ENCODE assay signal across 8 mouse cellular contexts in the genomic region with DNA sequence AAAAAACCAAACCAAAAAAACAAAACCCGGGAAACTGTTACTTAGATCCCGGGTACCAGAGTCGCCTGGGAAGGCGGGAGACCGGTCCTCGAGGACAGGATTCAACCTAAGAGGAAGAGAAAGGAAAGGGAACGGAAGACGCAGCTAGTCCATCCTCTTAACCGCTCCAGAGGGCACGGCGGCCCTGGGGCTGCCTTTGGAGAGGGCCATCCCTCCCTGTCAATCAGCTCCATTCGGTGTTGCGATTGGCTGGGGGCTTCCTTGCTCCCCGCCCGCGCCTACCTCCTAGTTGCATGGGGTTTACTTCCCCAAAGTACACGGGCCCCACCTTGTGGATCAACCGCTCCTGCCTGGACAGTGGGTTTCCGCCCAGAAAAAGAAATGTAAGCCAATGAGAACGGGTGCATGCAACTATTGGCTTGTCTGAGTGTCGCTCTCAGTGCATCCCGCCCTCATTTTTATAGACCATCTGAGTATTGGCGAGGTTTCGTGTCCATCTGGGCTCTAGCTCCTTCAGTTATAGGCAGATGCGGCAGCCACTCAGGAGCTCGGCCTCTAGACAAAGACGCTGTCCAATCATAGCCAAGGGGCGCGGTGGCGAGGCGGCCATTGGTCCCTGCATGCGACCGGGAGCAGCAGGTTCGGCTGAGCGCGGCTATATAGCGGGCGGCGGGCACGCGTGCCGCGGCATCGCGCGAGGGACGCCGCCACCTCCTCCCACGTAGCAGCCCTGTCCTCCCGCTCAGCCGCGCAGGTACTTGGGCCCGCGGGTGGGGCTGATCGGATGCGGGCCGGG. TPM values are rescaled to one million over a fixed set of nuclear protein-coding genes. Genes with fewer than 3 reads are reported as not detected.
DNase-seq lines count a peak whose midpoint lies in the region; ATAC-seq and TF ChIP-seq lines count a peak whose summit lies in the region.

A gene (plus strand): TSS at position 638 of the 796 bp plus-strand sequence.

- peaks cover 46% of the 10 kb centered on the region for H3K79me2 ChIP-seq in CH12.LX (replicated peaks; ENCODE audit: control insufficient read depth, extremely low read depth, insufficient read depth, poor library complexity, severe bottlenecking)

- TF ChIP-seq CTCF in CH12.LX (conservative IDR thresholded peaks at IDR 0.05 in 1 of 2, IDR thresholded peaks at IDR 0.05 in 1 of 2; ENCODE audit: low read depth in 2 of 2, low read length in 2 of 2): peak in 1 of 2 experiments; percentile 27; a peak in 2 of 4 replicates

- H3K27ac ChIP-seq in CH12.LX (ENCODE audit: insufficient read depth, low read depth): peak within 1 kb of the TSS; percentile 80
- H3K27ac ChIP-seq in forebrain, embryonic 11.5 days (ENCODE audit: low read depth, low read length): peak within 1 kb of the TSS; percentile 82
- H3K27ac ChIP-seq in heart, embryonic 16.5 days (ENCODE audit: low read length): peak within 1 kb of the TSS; percentile 94
- H3K27ac ChIP-seq in liver, embryonic 15.5 days (replicated peaks): peak within 1 kb of the TSS; percentile 94
- peak within 1 kb of the TSS; percentile 39 for H3K27ac ChIP-seq in neural tube, embryonic 12.5 days

- in situ Hi-C loops in CH12.LX (cut with MboI; ENCODE audit: low pct_ligation_motif_present, low pct_unique_long_range_greater_than_20kb, low sequenced_read_pairs): no loop called here

- H3K9me3 ChIP-seq in CH12.LX (replicated peaks; ENCODE audit: low read length): no peaks in the 10 kb centered on the region
- H3K9me3 ChIP-seq in forebrain, embryonic 11.5 days (ENCODE audit: control insufficient read depth, low read length): no peaks in the 10 kb centered on the region
- no peaks in the 10 kb centered on the region for H3K9me3 ChIP-seq in heart, embryonic 16.5 days (replicated peaks; ENCODE audit: control insufficient read depth, low read length)
- H3K9me3 ChIP-seq in liver, embryonic 15.5 days (replicated peaks): no peaks in the 10 kb centered on the region
- no peaks in the 10 kb centered on the region for H3K9me3 ChIP-seq in neural tube, embryonic 12.5 days

- TF ChIP-seq RAD21 in CH12.LX (IDR thresholded peaks at IDR 0.05; ENCODE audit: low read depth, low read length): peak; percentile 14

- dilution Hi-C loops in CH12.LX (cut with MboI; ENCODE audit: extremely low pct_ligation_motif_present, extremely low pct_unique_long_range_greater_than_20kb, low sequenced_read_pairs): no loop called here

- H3K27me3 ChIP-seq in CH12.LX (replicated peaks): no peaks in the 10 kb centered on the region
- no peaks in the 10 kb centered on the region for H3K27me3 ChIP-seq in forebrain, embryonic 11.5 days (ENCODE audit: control insufficient read depth, insufficient read depth, low read length)
- H3K27me3 ChIP-seq in heart, embryonic 16.5 days (ENCODE audit: control insufficient read depth, insufficient read depth, low read length): no peaks in the 10 kb centered on the region
- no peaks in the 10 kb centered on the region for H3K27me3 ChIP-seq in liver, embryonic 15.5 days
- no peaks in the 10 kb centered on the region for H3K27me3 ChIP-seq in neural tube, embryonic 12.5 days (replicated peaks)

- peak; percentile 98 for ATAC-seq in forebrain, embryonic 11.5 days (replicated peaks; ENCODE audit: low FRiP score)
- peak; percentile 95 for ATAC-seq in heart, embryonic 16.5 days (replicated peaks; ENCODE audit: extremely low read depth, insufficient read depth, low FRiP score)
- ATAC-seq in liver, embryonic 15.5 days (ENCODE audit: insufficient read depth): peak; percentile 94
- ATAC-seq in neural tube, embryonic 12.5 days (ENCODE audit: low FRiP score, low read depth): peak; percentile 98

- peak within 1 kb of the TSS; percentile 73 for H3K4me2 ChIP-seq in CH12.LX (ENCODE audit: insufficient read depth, low read depth, poor library complexity, severe bottlenecking)
- peak within 1 kb of the TSS; percentile 74 for H3K4me2 ChIP-seq in forebrain, embryonic 11.5 days (ENCODE audit: low read depth, low read length, severe bottlenecking)
- H3K4me2 ChIP-seq in heart, embryonic 16.5 days (ENCODE audit: low read depth, low read length): peak within 1 kb of the TSS; percentile 92
- peak within 1 kb of the TSS; percentile 94 for H3K4me2 ChIP-seq in liver, embryonic 15.5 days
- H3K4me2 ChIP-seq in neural tube, embryonic 12.5 days (replicated peaks): peak within 1 kb of the TSS; percentile 90

- peaks cover 4 to 25% of the 10 kb centered on the region in 2 experiments for H3K36me3 ChIP-seq in CH12.LX (replicated peaks in 1 of 2; ENCODE audit: control insufficient read depth in 1 of 2, insufficient read depth in 1 of 2, low read length in 1 of 2)
- peaks cover 2% of the 10 kb centered on the region; the same call in 1 of the 2 replicates for H3K36me3 ChIP-seq in forebrain, embryonic 11.5 days (ENCODE audit: control insufficient read depth, insufficient read depth, low read length)
- no peaks in the 10 kb centered on the region; the same call in 1 of the 2 replicates for H3K36me3 ChIP-seq in heart, embryonic 16.5 days (ENCODE audit: control insufficient read depth, insufficient read depth)
- 0 out of 2 replicates have a peak, but pooled peaks cover 16% of the 10 kb centered on the region for H3K36me3 ChIP-seq in liver, embryonic 15.5 days (replicated peaks)
- H3K36me3 ChIP-seq in neural tube, embryonic 12.5 days: peaks cover 14% of the 10 kb centered on the region; the same call in 1 of the 2 replicates

- peak within 1 kb of the TSS; percentile 89 for H3K9ac ChIP-seq in CH12.LX (ENCODE audit: insufficient read depth, low read depth)
- H3K9ac ChIP-seq in forebrain, embryonic 11.5 days (ENCODE audit: low read length): peak within 1 kb of the TSS; percentile 98
- peak within 1 kb of the TSS; percentile 97 for H3K9ac ChIP-seq in heart, embryonic 16.5 days (ENCODE audit: low read length)
- peak within 1 kb of the TSS; percentile 84 for H3K9ac ChIP-seq in liver, embryonic 15.5 days
- peak within 1 kb of the TSS; percentile 94 for H3K9ac ChIP-seq in neural tube, embryonic 12.5 days

- H3K4me3 ChIP-seq in CH12.LX (replicated peaks in 1 of 3; ENCODE audit: low read depth in 2 of 3, low read length in 2 of 3, poor library complexity in 1 of 3): peak within 1 kb of the TSS; percentile 91 to 100 (median 93)
- peak within 1 kb of the TSS; percentile 97 for H3K4me3 ChIP-seq in forebrain, embryonic 11.5 days (ENCODE audit: low read depth, low read length)
- H3K4me3 ChIP-seq in heart, embryonic 16.5 days (ENCODE audit: low read length): peak within 1 kb of the TSS; percentile 96
- H3K4me3 ChIP-seq in liver, embryonic 15.5 days (replicated peaks): peak within 1 kb of the TSS; percentile 88
- H3K4me3 ChIP-seq in neural tube, embryonic 12.5 days: peak within 1 kb of the TSS; percentile 83

- peaks cover 7 to 27% of the 10 kb centered on the region in 2 experiments for H3K4me1 ChIP-seq in CH12.LX (ENCODE audit: control insufficient read depth in 1 of 2, insufficient read depth in 2 of 2)
- peaks cover 13% of the 10 kb centered on the region; the same call in 1 of the 2 replicates for H3K4me1 ChIP-seq in forebrain, embryonic 11.5 days (replicated peaks; ENCODE audit: control insufficient read depth, insufficient read depth, low read length)
- H3K4me1 ChIP-seq in heart, embryonic 16.5 days (ENCODE audit: control insufficient read depth, insufficient read depth, low read length): peaks cover 26% of the 10 kb centered on the region
- peaks cover 48% of the 10 kb centered on the region for H3K4me1 ChIP-seq in liver, embryonic 15.5 days (replicated peaks)
- H3K4me1 ChIP-seq in neural tube, embryonic 12.5 days: peaks cover 21% of the 10 kb centered on the region

- under 1% methylated on average over 57 of the region's 57 CpGs for WGBS in forebrain, embryonic 11.5 days
- WGBS in heart, embryonic 16.5 days: under 1% methylated on average over 43 of the region's 57 CpGs
- WGBS in liver, embryonic 15.5 days (ENCODE audit: insufficient replicate concordance): under 1% methylated on average over 57 of the region's 57 CpGs
- under 1% methylated on average over 57 of the region's 57 CpGs for WGBS in neural tube, embryonic 12.5 days

- TF ChIP-seq EP300 in CH12.LX (IDR thresholded peaks at IDR 0.05; ENCODE audit: low read length): no peak; the same call in 1 of the 2 replicates

- peak; percentile 100 for DNase-seq in CH12.LX (ENCODE audit: extremely low read depth)
- peak; percentile 99 for DNase-seq in c-Kit-positive CD71-positive TER-119-negative erythroid progenitor cells, embryonic 14.5 days (ENCODE audit: low read depth)
- peak; percentile 99 for DNase-seq in forebrain, embryonic 11.5 days (ENCODE audit: low spot score)
- peak; percentile 99 to 100 for DNase-seq in kidney, postnatal 36 days
- peak; percentile 100 for DNase-seq in telencephalon, adult 2 months (ENCODE audit: low read depth, low spot score)

- peak; percentile 94 for TF ChIP-seq POLR2A in CH12.LX (IDR thresholded peaks at IDR 0.05; ENCODE audit: low read depth, low read length)

TF ChIP-seq in CH12.LX, 34 proteins besides CTCF, POLR2A, EP300 and RAD21 (continues in another document):
- TF ChIP-seq CHD2 (IDR thresholded peaks at IDR 0.05; ENCODE audit: low read length) (peak; percentile 99), ZNF384 (IDR thresholded peaks at IDR 0.05; ENCODE audit: low read depth, low read length) (no peak; the same call in none of the 2 replicates), TCF12 (IDR thresholded peaks at IDR 0.05; ENCODE audit: low read depth, low read length) (peak; percentile 84), PAX5 (IDR thresholded peaks at IDR 0.05; ENCODE audit: low read length) (no peak), BHLHE40 (IDR thresholded peaks at IDR 0.05; ENCODE audit: low read depth, low read length) (peak; percentile 88), GABPA (IDR thresholded peaks at IDR 0.05; ENCODE audit: insufficient replicate concordance, low read depth, low read length) (no peak), JUN (IDR thresholded peaks at IDR 0.05; ENCODE audit: insufficient read depth, low read depth, low read length) (peak; percentile 4; the same call in 1 of the 2 replicates), ETS1 (conservative IDR thresholded peaks at IDR 0.05; ENCODE audit: low read depth, low read length) (no peak; the same call in 1 of the 2 replicates), SIN3A (IDR thresholded peaks at IDR 0.05; ENCODE audit: low read length) (peak; percentile 90), MAFK (IDR thresholded peaks at IDR 0.05; ENCODE audit: insufficient replicate concordance, low read length) (peak; percentile 89), MAZ (IDR thresholded peaks at IDR 0.05; ENCODE audit: low read depth, low read length) (peak; percentile 79; the same call in 1 of the 2 replicates), MYC (IDR thresholded peaks at IDR 0.05; ENCODE audit: low read depth, low read length) (peak; percentile 88)

RNA-seq across cellular contexts. Expression of the gene that starts here (rescaled TPM):
- total RNA-seq in CH12.LX (2012; rRNA removed): 145 and 182 TPM in 2 replicates
- total RNA-seq in CH12.LX (2014; rRNA removed): 183 and 188 TPM in 2 replicates
- 202 and 233 TPM in 2 replicates for polyA plus RNA-seq in CH12.LX (2012; ENCODE audit: insufficient read length, low read depth)
- polyA plus RNA-seq in forebrain, embryonic 11.5 days (2014; fragmentation: Nextera tagmentation; extraction: Ambion mirVana): 267 and 273 TPM in 2 replicates
- 104 and 106 TPM in 2 replicates for polyA plus RNA-seq in heart, embryonic 16.5 days (2015; fragmentation: Nextera tagmentation; extraction: Ambion mirVana)
- 61.5 and 61.7 TPM in 2 replicates for polyA plus RNA-seq in liver, embryonic 15.5 days (2015; fragmentation: Nextera tagmentation; extraction: Ambion mirVana)
- 178 and 185 TPM in 2 replicates for polyA plus RNA-seq in neural tube, embryonic 12.5 days (2016; fragmentation: Nextera tagmentation; extraction: Ambion mirVana)

Comparison
In these comparisons a context has a peak if more than half of its experiments do, and no peak if none do; other contexts are left out.
1. Peak in every context shown above with its lines: DNase-seq, ATAC-seq, H3K4me3 ChIP-seq and H3K27ac ChIP-seq.
2. H3K27ac ChIP-seq: peak in every context shown above with its lines; median percentile 94 in heart, embryonic 16.5 days; 94 in liver, embryonic 15.5 days; 82 in forebrain, embryonic 11.5 days; 80 in CH12.LX; 39 in neural tube, embryonic 12.5 days.